Mouse (Mus musculus) ES-CJ7 (cell line): ENCODE data around the gene Srgap2.

Source experiments
- DNase-seq: peaks from one replicate; pipeline ENCODE4 v3.0.0; 2011; ENCODE audit warnings: low read depth, low spot score

The Srgap2 gene

DNA sequence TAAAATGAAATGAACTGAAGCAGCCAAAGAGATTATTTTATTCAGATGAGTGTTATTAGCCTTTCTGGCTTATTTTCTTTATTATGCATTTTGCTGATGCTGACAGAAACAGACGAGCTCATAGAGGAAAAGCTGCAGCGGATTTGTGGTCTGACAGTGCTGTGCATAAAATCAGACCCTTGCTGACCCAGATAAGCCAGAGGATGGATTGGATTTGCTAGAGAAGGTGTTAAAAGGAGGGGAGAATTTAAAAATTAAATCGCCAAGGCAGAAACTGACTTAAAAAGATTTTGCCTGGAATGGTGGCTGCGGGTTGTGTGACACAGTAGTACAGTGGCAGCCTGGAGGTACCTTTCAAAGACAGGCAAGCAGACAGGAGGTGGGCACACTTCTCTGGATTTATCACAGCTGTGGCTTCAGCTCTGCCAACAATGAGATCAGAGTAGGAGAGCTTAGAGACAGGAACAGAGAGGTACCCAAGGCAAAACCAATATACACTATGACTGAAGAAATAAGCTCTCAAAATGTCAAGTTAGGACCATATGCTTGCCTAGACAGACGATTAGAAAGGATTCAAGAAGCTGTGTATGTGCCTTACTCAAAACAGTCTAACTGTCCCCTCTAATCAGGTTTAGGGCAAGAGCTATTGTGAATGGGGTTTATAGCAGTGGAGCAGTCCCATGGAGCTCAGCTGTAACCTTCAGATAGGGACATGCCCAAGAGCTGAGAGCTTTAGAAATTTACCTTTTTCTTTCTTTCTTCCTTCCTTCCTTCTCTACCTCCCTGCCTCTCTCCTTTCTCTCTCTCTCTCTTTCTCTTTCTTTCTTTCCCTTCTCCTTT, 109.1 kb downstream of the Srgap2 start:
- DNase-seq = no peak

- no peak for DNase-seq
These were observed 109.9 kb downstream of the Srgap2 start for GRCm38 (mm10) chr1:131417059-131417750.

GRCm38 (mm10) chr1:131403567-131403966, 123.6 kb downstream of the Srgap2 start:
- DNase-seq = no peak

DNA sequence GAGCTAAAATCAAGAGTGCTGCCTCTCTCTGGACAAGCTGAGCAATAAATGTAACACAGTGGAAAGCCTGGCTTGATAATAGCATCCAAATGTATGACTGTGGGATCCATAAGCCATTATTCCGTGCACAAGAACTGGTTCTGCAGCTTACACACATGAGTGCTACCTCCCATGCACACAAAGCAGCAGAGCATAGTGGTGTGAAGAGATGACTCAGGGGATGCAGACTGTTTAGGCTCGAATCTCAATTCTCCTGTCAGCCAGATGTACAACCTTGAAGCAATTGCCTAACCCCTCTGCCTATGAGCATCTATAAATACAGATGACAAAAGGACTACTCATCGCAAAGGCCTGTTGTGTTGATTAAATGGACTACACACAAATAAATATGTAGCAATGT, 126.3 kb downstream of the Srgap2 start:
- no peak for DNase-seq

DNA sequence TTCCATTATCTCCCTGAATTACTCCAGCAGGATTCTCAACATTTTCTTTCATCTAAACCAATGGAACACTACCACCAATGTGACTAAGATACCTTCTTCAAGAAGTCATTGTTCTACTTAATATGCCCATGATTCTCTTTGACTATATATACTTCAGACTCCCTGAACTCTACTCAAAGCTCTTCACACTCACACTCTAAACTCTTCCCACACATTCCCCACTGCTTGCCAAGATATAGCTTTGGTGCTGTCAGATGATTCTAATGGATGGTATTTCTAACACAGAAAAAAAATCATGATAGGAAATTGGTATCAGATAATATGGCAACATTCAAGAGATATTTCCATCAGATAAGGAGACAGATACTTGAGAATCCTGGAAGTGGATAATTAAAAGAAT, 129.0 kb downstream of the Srgap2 start:
- DNase-seq = no peak

DNA sequence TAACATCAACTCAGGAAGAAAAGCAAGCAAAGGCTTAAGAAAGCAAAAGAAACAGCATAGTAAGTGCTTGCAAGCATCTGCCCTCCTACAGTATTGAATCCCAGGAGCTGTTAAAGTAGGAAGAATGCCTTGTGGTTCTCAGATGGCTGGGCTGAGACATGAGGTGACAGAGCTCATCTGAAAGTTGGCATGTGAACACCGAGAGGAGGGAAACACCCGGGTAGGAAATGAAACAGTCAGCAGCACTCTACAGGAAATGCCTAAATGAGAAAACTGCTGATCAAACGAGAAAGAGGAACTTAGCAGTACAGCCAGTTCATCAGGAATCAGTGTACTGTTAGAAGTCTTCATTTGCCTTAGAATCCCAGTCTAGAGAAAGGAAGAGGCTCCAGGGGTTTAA, 142.7 kb downstream of the Srgap2 start:
- DNase-seq = no peak

DNA sequence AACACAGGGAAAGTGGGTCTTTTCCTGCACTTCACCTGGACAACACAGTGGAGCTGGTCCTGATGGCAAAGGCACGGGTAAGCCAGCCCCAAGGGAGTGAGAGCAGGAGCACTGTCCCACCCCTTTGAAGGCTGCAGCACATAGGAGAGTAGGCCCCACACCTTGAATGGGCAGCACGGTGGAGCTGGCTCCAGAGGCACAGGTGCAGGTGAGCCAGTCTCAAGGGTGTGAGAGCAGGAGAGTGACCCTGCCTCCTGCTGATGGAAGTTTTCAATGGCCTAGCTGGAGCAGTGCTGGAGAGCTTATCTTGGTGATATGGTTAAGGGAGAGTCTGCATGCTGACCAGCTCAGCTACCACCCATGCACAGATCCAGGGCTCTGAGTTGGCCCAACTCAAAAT, 145.0 kb downstream of the Srgap2 start:
- no peak for DNase-seq

DNA sequence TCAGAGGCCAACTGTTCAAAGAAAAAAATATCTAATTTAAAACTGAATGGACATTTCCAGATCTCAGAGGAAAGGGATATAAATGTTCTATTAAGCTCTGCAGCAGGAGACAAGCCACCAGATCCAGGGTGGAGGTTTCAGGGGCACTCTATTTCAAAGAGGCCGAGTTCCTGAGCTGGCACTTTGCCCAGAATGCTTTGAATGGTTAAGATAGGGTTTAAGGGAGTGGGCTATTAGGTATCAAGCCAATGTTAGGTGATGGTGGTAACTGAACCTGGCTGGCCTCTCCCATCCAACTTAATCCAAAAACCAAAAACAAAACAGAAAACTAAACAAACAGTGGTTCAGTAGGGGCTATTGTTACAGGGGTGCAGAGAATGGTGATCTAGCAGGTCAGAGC, 146.9 kb downstream of the Srgap2 start:
- DNase-seq = no peak

- no peak for DNase-seq
These were observed 148.2 kb downstream of the Srgap2 start for GRCm38 (mm10) chr1:131378914-131379474.

DNA sequence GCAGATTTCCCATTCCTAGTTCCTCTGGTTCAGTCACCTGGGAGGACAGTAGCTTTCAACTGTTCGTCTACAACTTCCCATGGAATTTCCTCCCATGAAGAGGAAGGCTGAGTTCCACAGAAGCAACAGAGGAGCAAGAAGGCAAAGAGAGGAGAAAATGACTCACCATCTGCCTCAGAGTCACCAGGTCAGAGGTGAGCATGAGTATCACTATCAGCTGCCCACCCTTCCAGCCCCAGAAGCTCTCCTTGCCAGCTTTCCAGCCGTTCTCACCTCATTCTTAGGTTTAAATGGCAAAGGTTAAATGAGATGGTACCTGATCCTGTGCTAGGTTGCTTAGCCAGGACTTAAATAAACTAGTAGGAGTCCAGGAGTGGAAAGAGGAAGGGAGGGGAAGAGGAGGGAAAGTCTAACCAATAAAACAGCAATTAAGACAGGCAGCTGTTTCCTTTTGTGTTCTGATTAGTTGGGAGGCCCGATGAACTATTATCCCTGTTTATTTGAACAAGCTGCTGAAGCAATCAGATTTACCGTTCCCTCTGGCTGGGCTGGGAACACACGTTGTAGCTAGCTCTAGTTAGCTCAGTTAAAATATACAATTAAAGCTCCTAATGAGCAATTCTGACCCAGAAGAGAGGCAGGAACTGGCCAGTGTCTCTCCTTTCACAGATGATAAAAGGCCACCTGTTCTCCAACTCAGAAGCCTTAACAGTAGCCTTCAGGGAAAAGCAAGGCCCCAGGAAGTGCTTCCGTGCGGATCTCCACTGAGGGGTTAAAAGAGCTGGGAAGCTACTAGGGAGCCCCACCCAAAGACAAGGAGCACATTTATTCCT, 148.9 kb downstream of the Srgap2 start:
- DNase-seq = no peak

- peak; percentile 11 for DNase-seq
These were observed 161.3 kb downstream of the Srgap2 start for GRCm38 (mm10) chr1:131365832-131366231.

- DNase-seq = no peak
These were observed 162.7 kb downstream of the Srgap2 start for GRCm38 (mm10) chr1:131364432-131364831.

DNA sequence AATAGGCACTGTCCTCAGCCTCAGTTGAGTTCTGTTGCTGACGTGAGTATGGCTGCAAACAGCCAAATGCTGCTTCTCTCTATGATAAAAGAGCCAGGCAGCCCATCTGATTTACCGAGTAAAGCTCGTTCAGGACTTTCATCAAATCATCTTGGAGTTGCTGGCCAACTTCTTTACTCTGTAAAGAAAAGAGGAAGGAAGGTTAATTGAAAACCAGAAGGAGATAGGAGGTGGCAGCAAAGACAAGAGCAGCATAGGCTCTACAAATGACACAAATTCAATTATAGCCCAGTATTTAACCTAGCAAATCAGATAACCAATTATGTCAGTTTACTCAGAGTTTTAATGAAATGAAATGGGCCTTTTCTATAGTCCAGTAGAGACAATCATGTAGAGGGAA, 163.3 kb downstream of the Srgap2 start:
- DNase-seq = no peak

GRCm38 (mm10) chr1:131362089-131362488, 165.1 kb downstream of the Srgap2 start:
- no peak for DNase-seq

GRCm38 (mm10) chr1:131360800-131361199, 166.4 kb downstream of the Srgap2 start:
- DNase-seq = no peak

DNA sequence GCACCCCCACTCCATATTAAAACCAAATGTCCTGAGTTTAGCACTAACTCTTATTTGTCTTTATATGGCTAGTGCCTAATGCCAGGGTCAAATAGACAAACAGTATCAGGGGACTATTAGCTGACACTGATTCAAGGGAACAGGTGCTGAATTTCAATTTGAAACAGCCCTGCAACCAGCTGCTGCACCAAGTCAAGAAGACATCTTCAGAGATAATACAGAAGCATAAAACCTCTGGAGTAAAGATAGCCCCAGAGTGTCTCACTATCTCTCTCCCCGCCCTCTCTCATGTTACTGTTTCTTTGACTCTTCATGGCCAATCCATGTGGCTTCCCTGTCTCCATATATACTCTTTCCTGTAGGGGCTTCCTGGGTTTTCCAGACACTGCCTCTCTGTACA, 167.5 kb downstream of the Srgap2 start:
- DNase-seq = no peak

DNA sequence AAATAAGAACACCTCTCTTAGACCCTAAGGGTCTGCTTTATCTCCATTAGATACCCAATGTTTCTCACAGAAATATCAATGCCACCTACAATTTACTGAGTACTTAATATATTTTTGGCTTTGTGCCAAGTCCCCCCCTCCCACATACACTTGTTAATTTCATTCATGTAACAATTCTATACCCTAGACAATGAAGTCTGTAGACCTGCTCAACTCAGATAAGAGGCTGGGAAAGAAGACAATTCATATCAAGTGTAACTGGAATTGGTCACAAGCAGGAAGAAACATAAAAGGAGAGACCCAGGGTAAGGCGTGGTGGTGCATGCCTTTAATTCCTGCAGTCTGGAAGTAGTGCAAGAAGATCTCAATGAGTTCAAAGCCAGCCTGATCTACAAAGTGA, 169.9 kb downstream of the Srgap2 start:
- DNase-seq = no peak

GRCm38 (mm10) chr1:131351436-131351835, 175.7 kb downstream of the Srgap2 start:
- DNase-seq = no peak

GRCm38 (mm10) chr1:131349993-131350510, 177.1 kb downstream of the Srgap2 start:
- no peak for DNase-seq

- DNase-seq = no peak
These were observed 179.4 kb downstream of the Srgap2 start for GRCm38 (mm10) chr1:131347708-131348107.

DNA sequence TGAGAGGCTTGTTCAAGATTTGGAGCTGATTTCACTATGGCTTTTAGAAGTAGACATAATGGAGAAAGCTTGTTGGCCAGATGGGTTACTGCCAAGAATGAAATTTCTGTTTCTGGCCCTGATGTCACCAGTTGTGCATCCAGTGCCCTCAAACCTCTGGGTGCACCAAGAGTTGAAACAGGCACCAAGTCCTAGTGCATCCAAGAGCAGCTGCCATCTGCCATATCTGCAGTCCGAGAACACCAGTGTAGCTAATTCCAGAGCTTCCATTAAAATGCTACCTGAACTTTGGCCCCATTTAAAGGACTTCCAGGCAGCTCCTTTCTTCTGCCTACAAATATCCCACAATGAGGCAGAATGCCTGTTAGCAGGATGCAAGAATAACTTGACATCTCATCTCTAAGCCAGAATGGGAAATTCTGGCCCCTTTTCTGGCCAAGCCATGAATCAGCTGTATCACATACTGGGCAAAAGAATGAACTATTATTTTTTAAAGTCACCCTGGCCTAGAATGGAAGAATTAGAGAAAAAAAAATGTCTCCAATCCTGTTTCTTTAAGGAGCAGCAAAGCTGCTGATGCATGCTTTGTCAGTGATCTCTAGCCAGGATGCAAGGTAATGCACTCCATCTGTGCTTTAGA, 180.1 kb downstream of the Srgap2 start:
- DNase-seq = no peak
